Mouse (Mus musculus): ENCODE data around the gene Arid5a.
A peak's percentile ranks its signal among the peaks of the same experiment; 100 is the strongest.

- TF ChIP-seq POLR2A (IDR thresholded peaks at IDR 0.05; ENCODE audit: low read depth, low read length) (no peak), CTCF (conservative IDR thresholded peaks at IDR 0.05; ENCODE audit: insufficient read depth, insufficient read length, low read depth, low read length) (peak; percentile 71)
Observed at GRCm38 (mm10) chr1:36323746-36324448, 16.4 kb downstream of the Arid5a start.

All from kidney, adult 2 months (tissue).